Mouse (Mus musculus) testis, adult 10 weeks (tissue): Measurements from ENCODE around the gene F13a1. TPM values are rescaled to one million over a fixed set of nuclear protein-coding genes. Genes with fewer than 3 reads are reported as not detected.

Source experiments
- polyA plus RNA-seq: library from polyadenylated mRNA; stranded (reverse); fragments of 350-450 nt; fragmentation: Illumina TruSeq; extraction: RNeasy Lipid Tissue Mini Kit (QIAGEN cat#74804); gene quantifications from one replicate; pipeline ENCODE4 v1.2.3, GENCODE M21; 2014; ENCODE audit warnings: low read depth, low replicate concordance

F13a1 gene
- 11.1 TPM for polyA plus RNA-seq

DNA sequence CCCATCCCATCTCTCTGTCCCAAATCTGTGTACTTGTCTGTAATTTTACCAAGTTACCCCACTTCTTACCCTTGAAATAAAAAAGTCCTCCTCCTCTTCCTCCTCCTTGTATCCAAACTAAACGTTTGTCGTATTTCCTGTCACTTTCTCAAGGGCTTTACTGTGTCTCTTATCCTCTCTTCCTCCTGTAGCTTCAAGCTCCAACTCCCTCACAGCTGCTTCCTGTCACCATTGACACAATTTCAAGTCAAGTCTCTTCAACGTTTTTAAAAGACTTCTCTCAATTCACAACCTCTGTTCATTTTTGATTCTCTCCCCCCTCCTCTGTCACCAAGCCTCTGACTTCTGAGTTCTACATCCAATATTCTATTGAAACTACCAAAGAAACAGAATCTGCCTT is at the start of gene F13a1:
TSS of gene F13a1 (minus strand) at position 119 of the 400 bp plus-strand sequence.

